Mouse (Mus musculus): ENCODE measurements around the gene En1. TPM values are rescaled to one million over a fixed set of nuclear protein-coding genes. Genes with fewer than 3 reads are reported as not detected.

The En1 gene
- total RNA-seq, 1 experiment: 1.2 TPM

GRCm38 (mm10) chr1:120601253-120601836, 873 bp upstream of the En1 start:
- Histone ChIP-seq H3K36me3 (ENCODE audit: control insufficient read depth, insufficient read depth, low read length, poor library complexity, severe bottlenecking) (no peaks in the 10 kb centered on the region), H3K27ac (ENCODE audit: insufficient read depth, low read depth, low read length, poor library complexity, severe bottlenecking) (no peak overlapping the region), H3K9me3 (ENCODE audit: control insufficient read depth, insufficient read depth, low read depth, low read length) (no peaks in the 10 kb centered on the region), H3K4me1 (ENCODE audit: control insufficient read depth in 2 of 2, insufficient read depth in 2 of 2, low read length in 2 of 2, poor library complexity in 1 of 2) (peaks cover 0 to 14% of the 10 kb centered on the region in 2 experiments; a peak in 1 of 4 replicates), H3K4me3 (ENCODE audit: insufficient read depth in 1 of 2, low read depth in 1 of 2, low read length in 2 of 2, poor library complexity in 1 of 2, severe bottlenecking in 1 of 2) (no peak overlapping the region), H3K9ac (ENCODE audit: insufficient read depth, low read depth, low read length, poor library complexity, severe bottlenecking) (no peak overlapping the region)
- no peak for DNase-seq (ENCODE audit: low read depth, low spot score)
- TF ChIP-seq HCFC1 (IDR thresholded peaks at IDR 0.05; ENCODE audit: borderline replicate concordance, insufficient read depth, low read length): no peak
- in situ Hi-C loops (cut with MboI; ENCODE audit: low sequenced_read_pairs in 2 of 2, unreplicated experiment in 2 of 2): no loop called here

DNA sequence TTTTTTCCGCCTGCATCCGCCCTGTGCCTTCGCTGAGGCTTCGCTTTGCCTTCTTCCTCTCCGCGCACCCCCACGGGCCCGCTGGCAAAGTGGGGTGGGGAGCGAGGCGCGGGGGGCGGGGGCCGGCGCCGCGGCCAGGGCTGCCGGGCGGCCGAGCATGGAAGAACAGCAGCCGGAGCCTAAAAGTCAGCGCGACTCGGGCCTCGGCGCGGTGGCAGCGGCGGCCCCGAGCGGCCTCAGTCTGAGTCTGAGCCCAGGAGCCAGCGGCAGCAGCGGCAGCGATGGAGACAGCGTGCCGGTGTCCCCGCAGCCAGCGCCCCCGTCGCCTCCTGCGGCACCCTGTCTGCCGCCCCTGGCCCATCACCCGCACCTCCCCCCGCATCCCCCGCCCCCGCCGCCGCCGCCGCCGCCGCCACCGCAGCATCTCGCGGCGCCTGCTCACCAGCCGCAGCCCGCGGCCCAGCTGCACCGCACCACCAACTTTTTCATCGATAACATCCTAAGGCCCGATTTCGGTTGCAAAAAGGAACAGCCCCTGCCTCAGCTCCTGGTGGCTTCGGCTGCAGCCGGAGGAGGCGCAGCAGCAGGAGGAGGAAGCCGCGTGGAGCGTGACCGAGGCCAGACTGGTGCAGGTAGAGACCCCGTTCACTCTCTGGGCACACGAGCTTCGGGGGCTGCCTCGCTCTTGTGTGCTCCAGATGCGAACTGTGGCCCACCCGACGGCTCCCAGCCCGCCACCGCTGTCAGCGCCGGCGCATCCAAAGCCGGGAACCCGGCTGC, 848 bp downstream of the En1 start:
- in situ Hi-C loops (cut with MboI; ENCODE audit: low sequenced_read_pairs in 2 of 2, unreplicated experiment in 2 of 2): no loop called here
- DNase-seq (ENCODE audit: low read depth, low spot score): no peak

GRCm38 (mm10) chr1:120603656-120604051, 1.4 kb downstream of the En1 start:
- peak overlapping the region in 1 of 2 experiments; percentile 63; a peak in 2 of 4 replicates for H3K4me3 ChIP-seq (ENCODE audit: insufficient read depth in 1 of 2, low read depth in 1 of 2, low read length in 2 of 2, poor library complexity in 1 of 2, severe bottlenecking in 1 of 2)
- TF ChIP-seq ZC3H11A (IDR thresholded peaks at IDR 0.05; ENCODE audit: borderline replicate concordance, low read depth, low read length) (no peak), HCFC1 (IDR thresholded peaks at IDR 0.05; ENCODE audit: borderline replicate concordance, insufficient read depth, low read length) (no peak), MAFK (IDR thresholded peaks at IDR 0.05; ENCODE audit: insufficient read depth, low read depth, low read length) (no peak), CHD2 (IDR thresholded peaks at IDR 0.05; ENCODE audit: low read depth, low read length) (no peak)
- in situ Hi-C loops (cut with MboI; ENCODE audit: low sequenced_read_pairs in 2 of 2, unreplicated experiment in 2 of 2): no loop called here
- DNase-seq (ENCODE audit: low read depth, low spot score): no peak
- H3K27ac ChIP-seq (ENCODE audit: insufficient read depth, low read depth, low read length, poor library complexity, severe bottlenecking): no peak overlapping the region
- H3K9ac ChIP-seq (ENCODE audit: insufficient read depth, low read depth, low read length, poor library complexity, severe bottlenecking): peak overlapping the region; percentile 54; the same call in 1 of the 2 replicates
- no peaks in the 10 kb centered on the region for H3K9me3 ChIP-seq (ENCODE audit: control insufficient read depth, insufficient read depth, low read depth, low read length)
- no peaks in the 10 kb centered on the region for H3K36me3 ChIP-seq (ENCODE audit: control insufficient read depth, insufficient read depth, low read length, poor library complexity, severe bottlenecking)
- H3K4me1 ChIP-seq (ENCODE audit: control insufficient read depth in 2 of 2, insufficient read depth in 2 of 2, low read length in 2 of 2, poor library complexity in 1 of 2): peaks cover 0 to 10% of the 10 kb centered on the region in 2 experiments; a peak in 1 of 4 replicates

More for the DNA sequence above, 848 bp downstream of the En1 start:
- Histone ChIP-seq H3K9ac (ENCODE audit: insufficient read depth, low read depth, low read length, poor library complexity, severe bottlenecking) (peak overlapping the region; percentile 54; the same call in 1 of the 2 replicates), H3K9me3 (ENCODE audit: control insufficient read depth, insufficient read depth, low read depth, low read length) (no peaks in the 10 kb centered on the region), H3K36me3 (ENCODE audit: control insufficient read depth, insufficient read depth, low read length, poor library complexity, severe bottlenecking) (no peaks in the 10 kb centered on the region), H3K4me3 (ENCODE audit: insufficient read depth in 1 of 2, low read depth in 1 of 2, low read length in 2 of 2, poor library complexity in 1 of 2, severe bottlenecking in 1 of 2) (peak overlapping the region; percentile 19 to 63; a peak in 3 of 4 replicates), H3K4me1 (ENCODE audit: control insufficient read depth in 2 of 2, insufficient read depth in 2 of 2, low read length in 2 of 2, poor library complexity in 1 of 2) (peaks cover 0 to 12% of the 10 kb centered on the region in 2 experiments; a peak in 1 of 4 replicates), H3K27ac (ENCODE audit: insufficient read depth, low read depth, low read length, poor library complexity, severe bottlenecking) (no peak overlapping the region)
- no peak for TF ChIP-seq HCFC1 (IDR thresholded peaks at IDR 0.05; ENCODE audit: borderline replicate concordance, insufficient read depth, low read length)

GRCm38 (mm10) chr1:120604431-120605142, 2.4 kb downstream of the En1 start:
- no peak for DNase-seq (ENCODE audit: low read depth, low spot score)
- no peaks in the 10 kb centered on the region for H3K36me3 ChIP-seq (ENCODE audit: control insufficient read depth, insufficient read depth, low read length, poor library complexity, severe bottlenecking)
- TF ChIP-seq ZNF384 (IDR thresholded peaks at IDR 0.05; ENCODE audit: low read depth, low read length) (no peak), HCFC1 (IDR thresholded peaks at IDR 0.05; ENCODE audit: borderline replicate concordance, insufficient read depth, low read length) (no peak), CHD2 (IDR thresholded peaks at IDR 0.05; ENCODE audit: low read depth, low read length) (no peak), ZC3H11A (IDR thresholded peaks at IDR 0.05; ENCODE audit: borderline replicate concordance, low read depth, low read length) (no peak), MAFK (IDR thresholded peaks at IDR 0.05; ENCODE audit: insufficient read depth, low read depth, low read length) (no peak)
- no peaks in the 10 kb centered on the region for H3K9me3 ChIP-seq (ENCODE audit: control insufficient read depth, insufficient read depth, low read depth, low read length)
- peak overlapping the region in 1 of 2 experiments; percentile 7; a peak in 1 of 4 replicates for H3K4me3 ChIP-seq (ENCODE audit: insufficient read depth in 1 of 2, low read depth in 1 of 2, low read length in 2 of 2, poor library complexity in 1 of 2, severe bottlenecking in 1 of 2)
- H3K4me1 ChIP-seq (ENCODE audit: control insufficient read depth in 2 of 2, insufficient read depth in 2 of 2, low read length in 2 of 2, poor library complexity in 1 of 2): peaks cover 0 to 10% of the 10 kb centered on the region in 2 experiments; a peak in 1 of 4 replicates
- H3K9ac ChIP-seq (ENCODE audit: insufficient read depth, low read depth, low read length, poor library complexity, severe bottlenecking): no peak overlapping the region
- in situ Hi-C loops (cut with MboI; ENCODE audit: low sequenced_read_pairs in 2 of 2, unreplicated experiment in 2 of 2): no loop called here
- H3K27ac ChIP-seq (ENCODE audit: insufficient read depth, low read depth, low read length, poor library complexity, severe bottlenecking): no peak overlapping the region
